Mouse (Mus musculus) lung, embryonic 15.5 days (tissue): ENCODE results near the gene Gm34653. TPM values are rescaled to one million over a fixed set of nuclear protein-coding genes. Genes with fewer than 3 reads are reported as not detected.
"Not testable (repeated sequence)": the region's sequence is repeated elsewhere in the genome, so short reads cannot be mapped to it uniquely, and the experiment has no call there.

ENCODE experiments used
- ATAC-seq: fragments of 200-750 bp; cut with Nextera tagmentation; 2 replicates; pipeline ENCODE4 v1.8.0; 2017; ENCODE audit warnings: moderate number of reproducible peaks, borderline replicate concordance; ENCODE audit not compliant: low FRiP score, low TSS enrichment; ENCODE audit errors: extremely low read depth
- H3K27ac ChIP-seq: fragments of 300-500 bp; sonication (generic); 2 replicates; pipeline ENCODE4 v1.5.1; 2015; ENCODE audit warnings: moderate library complexity, mild to moderate bottlenecking, inconsistent platforms
- H3K27me3 ChIP-seq: fragments of 300-500 bp; sonication (generic); 2 replicates; pipeline ENCODE4 v1.6.1; 2015; ENCODE audit warnings: inconsistent platforms
- H3K36me3 ChIP-seq: fragments of 300-500 bp; sonication (generic); 2 replicates; pipeline ENCODE4 v1.6.1; 2015; ENCODE audit warnings: inconsistent platforms
- H3K4me1 ChIP-seq: fragments of 300-500 bp; sonication (generic); 2 replicates; pipeline ENCODE4 v1.6.1; 2015; ENCODE audit warnings: inconsistent platforms
- H3K4me2 ChIP-seq: fragments of 300-500 bp; sonication (generic); 2 replicates; pipeline ENCODE4 v1.6.1; 2015; ENCODE audit warnings: inconsistent platforms, mild to moderate bottlenecking, moderate library complexity
- H3K4me3 ChIP-seq: fragments of 300-500 bp; sonication (generic); 2 replicates; pipeline ENCODE4 v1.5.1; 2015; ENCODE audit warnings: mild to moderate bottlenecking, inconsistent platforms
- H3K9ac ChIP-seq: fragments of 300-500 bp; sonication (generic); 2 replicates; pipeline ENCODE4 v1.6.1; 2015; ENCODE audit warnings: inconsistent platforms
- H3K9me3 ChIP-seq: fragments of 300-500 bp; sonication (generic); 2 replicates; pipeline ENCODE4 v1.6.1; 2016; ENCODE audit warnings: inconsistent platforms
- WGBS: fragments of 180-500 bp; shearing (Covaris S2); methylation state at CpG from one replicate; pipeline ENCODE4 v1.1.7; 2015; 5-methylcytosine and 5-hydroxymethylcytosine counted together
- polyA plus RNA-seq: library from polyadenylated mRNA; unstranded; fragments of >200 nt; fragmentation: Nextera tagmentation; extraction: Ambion mirVana; gene quantifications from 2 replicates; pipeline ENCODE4 v1.2.1, GENCODE M21; 2015

The Gm34653 gene
- not detected in 2 replicates for polyA plus RNA-seq

DNA sequence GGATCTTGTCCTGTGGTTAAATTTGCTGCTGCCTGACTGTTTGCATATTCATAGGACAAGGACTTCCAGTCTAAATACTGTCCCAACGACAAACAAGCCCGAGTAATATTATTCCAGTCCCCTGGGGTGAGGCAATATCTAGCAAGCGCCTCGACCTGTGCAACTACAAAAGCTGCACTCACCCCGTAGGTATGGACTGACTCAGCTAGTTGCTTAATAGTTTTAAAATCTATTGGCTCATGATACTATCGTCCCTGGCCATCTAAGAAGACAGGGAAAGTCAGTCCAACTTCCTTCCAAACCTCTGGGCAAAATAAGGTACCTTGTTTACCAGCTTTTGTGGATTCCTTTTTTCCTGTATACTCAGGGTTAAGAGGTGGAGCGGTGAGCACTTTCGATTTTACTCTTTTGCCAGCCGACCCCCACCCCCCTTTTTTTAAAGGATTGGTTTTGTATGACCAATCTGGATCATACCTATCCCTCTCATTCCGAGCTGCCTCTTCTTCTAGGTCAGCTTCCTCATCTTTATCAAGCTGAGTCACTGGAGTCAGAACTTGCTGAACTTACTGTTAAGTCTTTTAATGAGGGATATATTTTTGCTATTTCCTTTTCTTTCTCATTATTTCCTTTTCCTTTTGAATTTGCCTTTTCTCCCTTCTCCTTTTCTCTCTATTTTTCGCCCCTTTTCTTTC is at the start of gene Gm34653:
Gene Gm34653 (plus strand): TSS at position 242 of the 692 bp plus-strand sequence.
- H3K4me3 ChIP-seq, ATAC-seq, H3K27me3 ChIP-seq, H3K4me2 ChIP-seq, H3K9ac ChIP-seq, H3K36me3 ChIP-seq, H3K4me1 ChIP-seq, H3K9me3 ChIP-seq, H3K27ac ChIP-seq: not testable (repeated sequence)
- 67% methylated on average over 11 of the region's 11 CpGs for WGBS

- no peak overlapping the region for H3K4me3 ChIP-seq
- ATAC-seq, result peak; percentile 60; the same call in 1 of the 2 replicates
- 79% methylated on average over 14 of the region's 14 CpGs for WGBS
- H3K9ac ChIP-seq, result no peak overlapping the region
- no peak overlapping the region for H3K4me2 ChIP-seq
- no peaks in the 10 kb centered on the region for H3K9me3 ChIP-seq
- peaks cover 66% of the 10 kb centered on the region for H3K36me3 ChIP-seq
- H3K4me1 ChIP-seq, result no peaks in the 10 kb centered on the region
- H3K27me3 ChIP-seq, result no peaks in the 10 kb centered on the region
- no peak overlapping the region for H3K27ac ChIP-seq
These were observed 49.5 kb upstream of the Gm34653 start for GRCm38 (mm10) chr2:34783064-34784020.

- Histone ChIP-seq H3K27ac (no peak overlapping the region), H3K4me1 (no peaks in the 10 kb centered on the region), H3K4me3 (no peak overlapping the region), H3K9me3 (no peaks in the 10 kb centered on the region), H3K9ac (no peak overlapping the region), H3K4me2 (no peak overlapping the region), H3K27me3 (no peaks in the 10 kb centered on the region), H3K36me3 (peaks cover 58% of the 10 kb centered on the region)
- no peak for ATAC-seq
- WGBS, result 77% methylated on average over 2 of the region's 2 CpGs
These were observed 48.7 kb upstream of the Gm34653 start for GRCm38 (mm10) chr2:34784085-34784484.

DNA sequence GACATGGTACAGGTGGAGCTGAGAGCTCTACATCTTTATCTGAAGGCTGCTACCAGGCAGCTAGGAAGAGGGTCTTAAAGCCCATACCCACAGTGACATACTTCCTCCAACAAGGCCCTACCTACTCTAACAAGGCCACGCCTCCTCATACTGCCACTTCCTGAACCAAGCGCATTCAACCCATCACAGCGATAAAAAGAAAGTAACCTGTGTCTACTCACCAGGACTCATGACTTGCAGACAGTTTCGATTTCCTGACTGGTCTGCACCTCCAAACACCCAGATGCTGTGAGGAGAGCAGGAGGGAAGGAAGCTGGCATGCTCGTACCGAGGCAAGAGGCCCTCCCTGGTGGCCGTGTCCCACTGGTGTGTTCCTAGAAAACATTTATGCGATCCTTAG is 42.5 kb upstream of the Gm34653 start:
- Histone ChIP-seq H3K4me2 (no peak overlapping the region), H3K9me3 (no peaks in the 10 kb centered on the region), H3K27ac (no peak overlapping the region), H3K27me3 (no peaks in the 10 kb centered on the region), H3K36me3 (peaks cover 20% of the 10 kb centered on the region), H3K4me1 (no peaks in the 10 kb centered on the region), H3K9ac (no peak overlapping the region), H3K4me3 (no peak overlapping the region)
- 87% methylated on average over 8 of the region's 8 CpGs for WGBS
- no peak for ATAC-seq

DNA sequence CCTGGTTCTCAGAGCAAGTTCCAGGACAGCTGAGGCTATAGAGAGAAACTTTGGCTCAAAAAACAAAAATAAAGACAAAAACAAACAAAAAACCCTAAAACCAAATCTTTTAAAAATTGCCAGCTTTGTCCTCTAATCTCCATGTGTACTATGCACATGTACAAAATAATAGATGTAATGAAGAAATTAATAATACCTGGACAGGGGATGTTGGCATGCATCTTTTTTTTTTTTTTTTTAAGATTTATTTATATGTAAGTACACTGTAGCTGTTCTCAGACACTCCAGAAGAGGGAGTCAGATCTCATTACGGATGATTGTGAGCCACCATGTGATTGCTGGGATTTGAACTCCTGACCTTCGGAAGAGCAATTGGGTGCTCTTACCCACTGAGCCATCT is 40.3 kb upstream of the Gm34653 start:
- not testable (repeated sequence) for H3K4me1 ChIP-seq, H3K27me3 ChIP-seq, H3K4me2 ChIP-seq, ATAC-seq, H3K9me3 ChIP-seq, H3K27ac ChIP-seq, H3K4me3 ChIP-seq, H3K9ac ChIP-seq
- 83% methylated on average over 2 of the region's 2 CpGs for WGBS
- peaks cover 16% of the 10 kb centered on the region for H3K36me3 ChIP-seq

DNA sequence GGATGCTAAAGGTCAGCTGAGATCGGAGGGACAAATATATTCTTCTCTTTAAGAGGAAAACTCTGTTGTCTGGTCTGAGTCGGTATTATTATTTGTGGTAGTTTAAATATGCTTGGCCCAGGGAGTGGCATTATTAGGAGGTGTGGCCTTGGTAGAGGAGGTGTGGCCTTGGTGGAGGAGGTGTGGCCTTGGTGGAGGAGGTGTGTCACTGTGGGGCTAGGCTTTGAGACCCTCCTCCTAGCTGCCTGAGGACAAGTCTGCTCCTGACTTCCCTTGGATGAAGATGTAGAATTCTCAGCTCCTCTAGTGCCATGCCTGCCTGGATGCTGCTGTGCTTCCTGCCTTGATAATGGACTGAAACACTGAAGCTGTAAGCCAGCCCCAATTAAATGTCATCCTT is 38.3 kb upstream of the Gm34653 start:
- Histone ChIP-seq H3K27ac (no peak overlapping the region), H3K36me3 (peaks cover 16% of the 10 kb centered on the region), H3K4me2 (no peak overlapping the region), H3K4me3 (no peak overlapping the region), H3K27me3 (no peaks in the 10 kb centered on the region), H3K9me3 (no peaks in the 10 kb centered on the region), H3K4me1 (peaks cover 5% of the 10 kb centered on the region), H3K9ac (no peak overlapping the region)
- 87% methylated on average over 2 of the region's 2 CpGs for WGBS
- no peak for ATAC-seq

GRCm38 (mm10) chr2:34795426-34795825 is 37.4 kb upstream of the Gm34653 start:
- no peak overlapping the region for H3K27ac ChIP-seq
- no peaks in the 10 kb centered on the region for H3K9me3 ChIP-seq
- no peak overlapping the region for H3K9ac ChIP-seq
- no peak overlapping the region for H3K4me2 ChIP-seq
- no peak for ATAC-seq
- H3K36me3 ChIP-seq, result peaks cover 13% of the 10 kb centered on the region
- H3K4me1 ChIP-seq, result peaks cover 6% of the 10 kb centered on the region
- WGBS, result 82% methylated on average over 7 of the region's 7 CpGs
- H3K27me3 ChIP-seq, result no peaks in the 10 kb centered on the region
- H3K4me3 ChIP-seq, result no peak overlapping the region

DNA sequence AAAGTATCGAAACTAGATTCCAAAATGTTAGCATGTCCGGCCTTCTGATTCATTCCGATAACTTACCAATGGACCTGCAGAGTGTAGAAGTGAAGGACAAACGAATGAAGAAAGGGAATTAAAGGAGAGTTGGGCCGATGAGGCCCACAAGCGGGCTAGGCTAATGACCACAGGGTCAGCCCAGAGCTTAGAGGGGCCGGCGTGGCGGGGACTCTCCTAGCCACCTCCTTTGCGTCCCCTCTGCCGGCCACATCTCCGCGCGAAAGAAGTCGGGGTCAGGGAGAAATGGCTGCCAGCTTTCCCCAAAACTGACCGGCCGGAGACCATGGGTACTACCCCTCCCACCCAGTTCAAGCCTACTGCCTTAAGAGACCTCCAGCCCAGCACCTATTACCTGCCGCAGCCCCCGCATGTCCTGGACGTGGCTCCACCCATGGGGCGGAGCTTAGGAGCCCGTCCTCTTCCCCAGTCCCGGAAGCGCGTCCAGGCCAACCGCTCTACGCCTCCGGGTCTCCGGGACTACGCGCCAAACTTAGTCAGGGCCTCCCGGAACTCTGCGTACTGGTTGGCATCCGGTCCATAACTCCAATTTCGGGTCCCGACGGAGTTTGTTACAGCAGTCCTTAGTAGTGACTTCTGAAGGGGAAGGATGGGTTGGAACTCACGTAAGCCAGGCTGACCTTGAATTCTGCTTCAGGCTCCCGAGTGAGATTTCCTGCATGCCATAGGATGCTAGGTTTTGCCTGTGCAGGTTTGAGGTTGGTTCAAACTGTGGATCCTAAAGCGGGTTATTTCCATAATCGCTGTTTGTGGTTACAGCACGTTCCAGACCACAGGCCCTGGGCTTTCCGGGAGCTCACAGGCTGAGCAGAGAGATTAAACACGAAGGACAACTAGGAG is 33.2 kb upstream of the Gm34653 start, which contains the start of gene Rabepk:
Gene Rabepk (minus strand): TSS at position 556 of the 900 bp plus-strand sequence.
- peaks cover 6% of the 10 kb centered on the region; the same call in 1 of the 2 replicates for H3K36me3 ChIP-seq
- H3K4me2 ChIP-seq, result peak within 1 kb of the TSS; percentile 71
- peak within 1 kb of the TSS; percentile 68 for H3K9ac ChIP-seq
- H3K27me3 ChIP-seq, result no peaks in the 10 kb centered on the region
- H3K4me1 ChIP-seq, result peaks cover 21% of the 10 kb centered on the region
- no peaks in the 10 kb centered on the region for H3K9me3 ChIP-seq
- ATAC-seq, result peak; percentile 81
- 2% methylated on average over 44 of the region's 44 CpGs for WGBS
- peak within 1 kb of the TSS; percentile 67 for H3K4me3 ChIP-seq
- peak within 1 kb of the TSS; percentile 82 for H3K27ac ChIP-seq

GRCm38 (mm10) chr2:34800371-34800770 is 32.4 kb upstream of the Gm34653 start:
- peaks cover 21% of the 10 kb centered on the region for H3K4me1 ChIP-seq
- no peaks in the 10 kb centered on the region for H3K27me3 ChIP-seq
- whole genome bisulfite sequencing, result 74% methylated on average over 7 of the region's 7 CpGs
- no peaks in the 10 kb centered on the region for H3K9me3 ChIP-seq
- H3K9ac ChIP-seq, result no peak overlapping the region
- H3K36me3 ChIP-seq, result peaks cover 7% of the 10 kb centered on the region; the same call in 1 of the 2 replicates
- peak overlapping the region; percentile 71 for H3K4me2 ChIP-seq
- H3K27ac ChIP-seq, result no peak overlapping the region
- ATAC-seq, result no peak
- H3K4me3 ChIP-seq, result peak overlapping the region; percentile 67; the same call in 1 of the 2 replicates

DNA sequence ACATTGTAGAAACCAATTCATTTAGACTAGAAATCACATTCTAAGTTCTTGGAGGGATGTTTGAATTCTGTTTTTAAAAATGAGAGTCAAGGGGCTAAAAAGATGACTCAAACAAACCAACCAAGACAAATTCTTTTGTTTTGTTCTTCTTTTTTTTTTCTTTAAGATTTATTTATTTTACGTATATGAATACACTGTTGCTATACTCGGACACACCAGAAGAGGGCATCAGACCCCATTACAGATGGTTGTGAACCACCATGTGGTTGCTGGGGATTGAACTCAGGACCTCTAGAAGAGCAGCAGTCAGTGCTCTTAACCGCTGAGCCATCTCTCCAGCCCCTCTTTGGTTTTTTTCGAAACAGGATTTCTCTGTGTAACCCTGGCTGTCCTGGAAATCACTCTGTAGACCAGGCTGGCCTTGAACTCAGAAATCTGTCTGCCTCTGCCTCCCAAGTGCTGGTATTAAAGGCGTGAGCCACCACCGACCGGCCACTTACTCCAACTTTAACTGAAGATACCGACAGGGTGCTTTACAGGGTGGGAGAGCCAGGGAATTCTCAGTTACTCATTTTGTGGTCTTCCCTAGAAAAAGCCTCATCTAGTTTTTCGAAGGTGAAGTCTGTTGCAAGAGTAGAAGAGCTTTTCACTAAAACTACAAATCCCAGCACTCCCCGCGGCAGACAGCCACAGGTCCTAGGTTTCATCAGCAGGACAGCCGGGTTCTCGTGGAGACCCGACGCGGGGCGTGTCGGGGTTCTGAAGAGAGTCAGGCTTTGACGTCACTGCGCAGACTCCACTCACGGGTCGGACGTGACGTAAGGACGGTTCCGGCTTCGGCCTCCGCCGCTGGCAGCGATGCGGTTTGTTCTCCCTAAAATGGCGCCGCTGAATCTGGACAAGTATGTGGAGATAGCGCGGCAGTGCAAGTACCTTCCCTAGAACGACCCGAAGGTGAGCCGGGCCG is 31.0 kb upstream of the Gm34653 start:
- H3K4me2 ChIP-seq, result peak overlapping the region; percentile 41; the same call in 1 of the 2 replicates
- H3K4me1 ChIP-seq, result peaks cover 21% of the 10 kb centered on the region
- 5% methylated on average over 39 of the region's 39 CpGs for WGBS
- H3K36me3 ChIP-seq, result peaks cover 10% of the 10 kb centered on the region; the same call in 1 of the 2 replicates
- H3K27me3 ChIP-seq, result no peaks in the 10 kb centered on the region
- H3K4me3 ChIP-seq, result peak overlapping the region; percentile 78
- H3K27ac ChIP-seq, result peak overlapping the region; percentile 86
- no peaks in the 10 kb centered on the region for H3K9me3 ChIP-seq
- peak overlapping the region; percentile 89 for H3K9ac ChIP-seq
- ATAC-seq, result peak; percentile 95
